Mouse (Mus musculus) G1E (cell line): ENCODE results near the gene Cd8b1.

Experiments used
- CTCF ChIP-seq: IDR thresholded peaks from 2 replicates; pipeline ENCODE4 v1.5.1; 2012; ENCODE audit warnings: low read depth, low read length, inconsistent platforms, mixed read lengths
- GATA1 ChIP-seq: IDR thresholded peaks from 2 replicates; pipeline ENCODE4 v1.6.1; 2012; ENCODE audit warnings: borderline replicate concordance, low read length, inconsistent platforms, mixed read lengths
- TAL1 ChIP-seq: conservative IDR thresholded peaks from 2 replicates; pipeline ENCODE4 v1.6.1; 2012; ENCODE audit warnings: low read depth, low read length, inconsistent platforms, mixed read lengths

DNA sequence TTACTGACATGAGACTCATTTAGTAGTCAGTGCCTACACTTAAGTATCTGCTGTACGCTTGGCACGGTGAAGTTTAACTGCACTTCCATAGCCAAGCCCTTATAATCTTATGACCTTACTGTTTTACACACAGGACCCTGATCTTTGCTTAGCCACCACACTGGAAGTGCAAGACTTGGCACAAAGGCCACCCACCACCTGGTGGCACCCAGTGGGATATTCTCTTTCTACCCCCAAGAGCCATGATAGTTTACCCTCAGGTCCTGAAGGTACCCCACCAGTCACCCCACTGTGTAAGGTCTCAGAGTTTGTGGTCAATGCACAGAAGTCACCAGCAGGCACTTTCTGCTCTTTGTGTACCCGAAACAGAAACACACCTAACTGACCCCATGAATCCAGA lies 28.6 kb downstream of the Cd8b1 start:
- TF ChIP-seq GATA1, result no peak
- TF ChIP-seq CTCF, result no peak
- no peak for TF ChIP-seq TAL1
